ENCODE assay signal across 30 mouse cellular contexts in genomic region chr17:7315693-7316382, GRCm38 (mm10). TPM values are rescaled to one million over a fixed set of nuclear protein-coding genes. Genes with fewer than 3 reads are reported as not detected.
DNase-seq lines count a peak whose midpoint lies in the region; ATAC-seq and TF ChIP-seq lines count a peak whose summit lies in the region.
"Not testable (repeated sequence)": the region's sequence is repeated elsewhere in the genome, so short reads cannot be mapped to it uniquely, and the experiment has no call there.
"Had no signal": no experiment of that assay in that cellular context is flagged by ENCODE, and none has a peak within 500 bp of the region (broad histone marks: within the 10 kb centered on the region; RNA-seq: fewer than 3 reads in every experiment).

No protein-coding gene starts in this region.

- 79% methylated on average over 8 of the region's 8 CpGs for WGBS in kidney, adult 2 months
- 41% methylated on average over 5 of the region's 8 CpGs for WGBS in liver, postnatal 0 days (ENCODE audit: insufficient replicate concordance)
- WGBS in stomach, postnatal 0 days, result 75% methylated on average over 6 of the region's 8 CpGs

- not testable (repeated sequence) for H3K27me3 ChIP-seq in kidney, adult 2 months (replicated peaks; ENCODE audit: control insufficient read depth, insufficient read depth, low read length); liver, postnatal 0 days (ENCODE audit: insufficient read depth, low read length); stomach, postnatal 0 days (ENCODE audit: control insufficient read depth, insufficient read depth, low read length)

- DNase-seq in heart, adult 9 months (ENCODE audit: low spot score in 2 of 2), result peak; percentile 11 to 42
- peak; percentile 4 for DNase-seq in kidney, adult 2 months
- not testable (repeated sequence) for DNase-seq in liver, postnatal 0 days; stomach, postnatal 0 days (ENCODE audit: low spot score)

- H3K36me3 ChIP-seq in kidney, adult 2 months (ENCODE audit: control insufficient read depth, insufficient read depth, low read length); liver, postnatal 0 days (replicated peaks; ENCODE audit: insufficient read depth, low read length); stomach, postnatal 0 days (ENCODE audit: control insufficient read depth, insufficient read depth, low read length): not testable (repeated sequence)

- not testable (repeated sequence) for H3K9me3 ChIP-seq in liver, postnatal 0 days (ENCODE audit: low read length); stomach, postnatal 0 days (ENCODE audit: control insufficient read depth, low read length)

- H3K4me1 ChIP-seq in kidney, adult 2 months (ENCODE audit: control insufficient read depth, insufficient read depth, low read length); liver, postnatal 0 days (ENCODE audit: insufficient read depth); stomach, postnatal 0 days (replicated peaks; ENCODE audit: control insufficient read depth, insufficient read depth): not testable (repeated sequence)

- not testable (repeated sequence) for TF ChIP-seq CTCF in kidney, adult 2 months (conservative IDR thresholded peaks at IDR 0.05; ENCODE audit: insufficient read depth, insufficient read length, low read depth, low read length); liver, postnatal 0 days (IDR thresholded peaks at IDR 0.05; ENCODE audit: low read depth); stomach, postnatal 0 days (IDR thresholded peaks at IDR 0.05; ENCODE audit: low read depth)

- not testable (repeated sequence) for H3K4me2 ChIP-seq in liver, postnatal 0 days (ENCODE audit: low read depth, low read length); stomach, postnatal 0 days (replicated peaks; ENCODE audit: low read depth)

- H3K4me3 ChIP-seq in kidney, adult 2 months (ENCODE audit: insufficient read depth, low read depth, low read length); liver, postnatal 0 days (ENCODE audit: low read depth, low read length); stomach, postnatal 0 days (ENCODE audit: low read depth, low read length): not testable (repeated sequence)

- H3K9ac ChIP-seq in liver, postnatal 0 days (replicated peaks); stomach, postnatal 0 days (ENCODE audit: low read length): not testable (repeated sequence)

- peak; percentile 88 for ATAC-seq in common myeloid progenitor, adult 5-6 weeks (replicated peaks; ENCODE audit: low read depth, poor library complexity, severe bottlenecking)
- ATAC-seq in granulocyte monocyte progenitor cell, adult 5-6 weeks (replicated peaks; ENCODE audit: poor library complexity, severe bottlenecking), result peak; percentile 83
- peak; percentile 19; the same call in 1 of the 2 replicates for ATAC-seq in liver, postnatal 0 days
- ATAC-seq in megakaryocyte progenitor cell, adult 5-6 weeks (replicated peaks; ENCODE audit: poor library complexity), result peak; percentile 87
- ATAC-seq in stomach, postnatal 0 days (ENCODE audit: low FRiP score, low TSS enrichment), result peak; percentile 26; the same call in 1 of the 2 replicates

- not testable (repeated sequence) for H3K27ac ChIP-seq in kidney, adult 2 months (ENCODE audit: insufficient read depth, low read depth, low read length); liver, postnatal 0 days (ENCODE audit: low read depth); stomach, postnatal 0 days (replicated peaks)

- not testable (repeated sequence) for TF ChIP-seq POLR2A in kidney, adult 2 months (IDR thresholded peaks at IDR 0.05; ENCODE audit: low read depth, low read length)

- TF ChIP-seq EP300 in liver, postnatal 0 days (IDR thresholded peaks at IDR 0.05; ENCODE audit: low read depth); stomach, postnatal 0 days (optimal IDR thresholded peaks at IDR 0.05): not testable (repeated sequence)

RNA-seq across cellular contexts. Expression of gene Tcp10a, which starts 8.6 kb away (rescaled TPM):
- total RNA-seq in common myeloid progenitor, adult 5-6 weeks (2017), result not detected in 2 replicates
- total RNA-seq in granulocyte monocyte progenitor cell, adult 5-6 weeks (2014; fragmentation: Nextera tagmentation), result not detected in 2 replicates
- total RNA-seq in granulocyte monocyte progenitor cell, adult 5-6 weeks (2017), result not detected in 2 replicates
- not detected in 2 replicates for polyA plus RNA-seq in kidney, adult 2 months (2012; rRNA removed)
- polyA plus RNA-seq in liver, postnatal 0 days (2015; fragmentation: Nextera tagmentation; extraction: Ambion mirVana), result not detected in 2 replicates
- not detected in 2 replicates for total RNA-seq in megakaryocyte progenitor cell, adult 5-6 weeks (2015)
- total RNA-seq in megakaryocyte progenitor cell, adult 5-6 weeks (2017), result not detected in 2 replicates
- 0.06 TPM in 1 of 2 replicates, not detected in the other for polyA plus RNA-seq in stomach, postnatal 0 days (2015; fragmentation: Nextera tagmentation; extraction: Ambion mirVana)
- total RNA-seq: gastrocnemius, adult 18-20 months; gastrocnemius, postnatal 10 days; gastrocnemius, postnatal 36 days; heart, adult 18-20 months; heart, postnatal 25 days; hindbrain, postnatal 0 days had no signal
- polyA plus RNA-seq: activated CD4-positive, CD25-positive, alpha-beta regulatory T cell, adult 4 months; C2C12; CD4-positive, CD25-positive, alpha-beta regulatory T cell, adult 4 months; embryonic facial prominence, embryonic 12.5 days; embryonic facial prominence, embryonic 15.5 days; forebrain, embryonic 11.5 days; forebrain, embryonic 14.5 days; hindbrain, embryonic 10.5 days; hindbrain, embryonic 13.5 days; inflammation-experienced regulatory T-cells, adult 6 months; intestine, embryonic 16.5 days had no signal

RNA-seq across cellular contexts. Expression of gene Ttll2, which starts 36.7 kb away (rescaled TPM):
- total RNA-seq in common myeloid progenitor, adult 5-6 weeks (2017), result not detected in 2 replicates
- total RNA-seq in granulocyte monocyte progenitor cell, adult 5-6 weeks (2014; fragmentation: Nextera tagmentation), result not detected in 2 replicates
- total RNA-seq in granulocyte monocyte progenitor cell, adult 5-6 weeks (2017), result not detected in 2 replicates
- not detected in 2 replicates for polyA plus RNA-seq in kidney, adult 2 months (2012; rRNA removed)
- not detected in 2 replicates for polyA plus RNA-seq in liver, postnatal 0 days (2015; fragmentation: Nextera tagmentation; extraction: Ambion mirVana)
- total RNA-seq in megakaryocyte progenitor cell, adult 5-6 weeks (2015), result not detected in 2 replicates
- not detected in 2 replicates for total RNA-seq in megakaryocyte progenitor cell, adult 5-6 weeks (2017)
- polyA plus RNA-seq in stomach, postnatal 0 days (2015; fragmentation: Nextera tagmentation; extraction: Ambion mirVana), result 0.27 and 0.46 TPM in 2 replicates
- total RNA-seq: ES-E14; gastrocnemius, adult 18-20 months; gastrocnemius, postnatal 10 days; gastrocnemius, postnatal 36 days; heart, adult 18-20 months; heart, postnatal 25 days; hindbrain, postnatal 0 days had no signal
- polyA plus RNA-seq: activated CD4-positive, CD25-positive, alpha-beta regulatory T cell, adult 4 months; C2C12; CD4-positive, CD25-positive, alpha-beta regulatory T cell, adult 4 months; embryonic facial prominence, embryonic 12.5 days; forebrain, embryonic 11.5 days; forebrain, embryonic 14.5 days; heart, embryonic 11.5 days; heart, embryonic 14.5 days; heart, postnatal 0 days; hindbrain, embryonic 10.5 days; hindbrain, embryonic 13.5 days; hindbrain, postnatal 0 days; inflammation-experienced regulatory T-cells, adult 6 months; intestine, embryonic 16.5 days had no signal

RNA-seq across cellular contexts. Expression of gene Gm49630, which starts 55.9 kb away (rescaled TPM):
- total RNA-seq in common myeloid progenitor, adult 5-6 weeks (2017), result not detected in 2 replicates
- not detected in 2 replicates for total RNA-seq in granulocyte monocyte progenitor cell, adult 5-6 weeks (2014; fragmentation: Nextera tagmentation)
- not detected in 2 replicates for total RNA-seq in granulocyte monocyte progenitor cell, adult 5-6 weeks (2017)
- not detected in 2 replicates for polyA plus RNA-seq in kidney, adult 2 months (2012; rRNA removed)
- polyA plus RNA-seq in liver, postnatal 0 days (2015; fragmentation: Nextera tagmentation; extraction: Ambion mirVana), result 0.13 TPM in 1 of 2 replicates, not detected in the other
- not detected in 2 replicates for total RNA-seq in megakaryocyte progenitor cell, adult 5-6 weeks (2015)
- total RNA-seq in megakaryocyte progenitor cell, adult 5-6 weeks (2017), result not detected in 2 replicates
- not detected in 2 replicates for polyA plus RNA-seq in stomach, postnatal 0 days (2015; fragmentation: Nextera tagmentation; extraction: Ambion mirVana)
- total RNA-seq: adrenal gland, adult 8-10 months; adrenal gland, postnatal 25 days; ES-E14; gastrocnemius, adult 18-20 months; gastrocnemius, postnatal 10 days; gastrocnemius, postnatal 36 days; heart, adult 18-20 months; heart, postnatal 25 days; hindbrain, postnatal 0 days had no signal
- polyA plus RNA-seq: activated CD4-positive, CD25-positive, alpha-beta regulatory T cell, adult 4 months; C2C12; CD4-positive, CD25-positive, alpha-beta regulatory T cell, adult 4 months; embryonic facial prominence, embryonic 12.5 days; embryonic facial prominence, embryonic 15.5 days; forebrain, embryonic 11.5 days; forebrain, embryonic 14.5 days; heart, embryonic 11.5 days; heart, embryonic 14.5 days; heart, postnatal 0 days; hindbrain, embryonic 10.5 days; hindbrain, embryonic 13.5 days; hindbrain, postnatal 0 days; inflammation-experienced regulatory T-cells, adult 6 months; intestine, embryonic 16.5 days had no signal

Comparison
In these comparisons a context has a peak if more than half of its experiments do, and no peak if none do; other contexts are left out.
1. ATAC-seq: peak in every context shown above with its lines; median percentile 88 in common myeloid progenitor, adult 5-6 weeks; 87 in megakaryocyte progenitor cell, adult 5-6 weeks; 83 in granulocyte monocyte progenitor cell, adult 5-6 weeks; 26 in stomach, postnatal 0 days; 19 in liver, postnatal 0 days.